Mouse (Mus musculus) limb, embryonic 10.5 days (tissue): ENCODE data around the gene Slc5a3. TPM values are rescaled to one million over a fixed set of nuclear protein-coding genes. Genes with fewer than 3 reads are reported as not detected.

Experiments
- DNase-seq: peaks from one replicate; pipeline ENCODE4 v3.0.0-alpha.2; 2017; ENCODE audit warnings: low spot score
- H3K27ac ChIP-seq: fragments of 300-500 bp; sonication (generic); 2 replicates; pipeline ENCODE4 v1.5.1; 2016; ENCODE audit warnings: mild to moderate bottlenecking
- H3K27me3 ChIP-seq: fragments of 300-500 bp; sonication (generic); 2 replicates; pipeline ENCODE4 v1.6.1; 2016; ENCODE audit warnings: low read depth, mild to moderate bottlenecking; ENCODE audit not compliant: poor library complexity, severe bottlenecking
- H3K36me3 ChIP-seq: fragments of 300-500 bp; sonication (generic); 2 replicates; pipeline ENCODE4 v1.6.1; 2016; ENCODE audit warnings: mild to moderate bottlenecking, moderate library complexity
- H3K4me1 ChIP-seq: fragments of 300-500 bp; sonication (generic); 2 replicates; pipeline ENCODE4 v1.6.1; 2016
- H3K4me3 ChIP-seq: fragments of 300-500 bp; sonication (generic); 2 replicates; pipeline ENCODE4 v1.5.1; 2016; ENCODE audit warnings: mild to moderate bottlenecking, moderate library complexity
- H3K9me3 ChIP-seq: fragments of 300-500 bp; sonication (generic); replicated peaks from 2 replicates; pipeline ENCODE4 v1.6.1; 2016; ENCODE audit warnings: mild to moderate bottlenecking
- WGBS: fragments of 180-500 bp; shearing (Covaris S2); methylation state at CpG from one replicate; pipeline ENCODE4 v1.1.7; 2016; 5-methylcytosine and 5-hydroxymethylcytosine counted together
- polyA plus RNA-seq: library from polyadenylated mRNA; unstranded; fragments of >200 nt; fragmentation: Nextera tagmentation; extraction: Ambion mirVana; gene quantifications from 2 replicates; pipeline ENCODE4 v1.2.1, GENCODE M21; 2016

The Slc5a3 gene
- polyA plus RNA-seq = 8.0 and 9.3 TPM in 2 replicates

DNA sequence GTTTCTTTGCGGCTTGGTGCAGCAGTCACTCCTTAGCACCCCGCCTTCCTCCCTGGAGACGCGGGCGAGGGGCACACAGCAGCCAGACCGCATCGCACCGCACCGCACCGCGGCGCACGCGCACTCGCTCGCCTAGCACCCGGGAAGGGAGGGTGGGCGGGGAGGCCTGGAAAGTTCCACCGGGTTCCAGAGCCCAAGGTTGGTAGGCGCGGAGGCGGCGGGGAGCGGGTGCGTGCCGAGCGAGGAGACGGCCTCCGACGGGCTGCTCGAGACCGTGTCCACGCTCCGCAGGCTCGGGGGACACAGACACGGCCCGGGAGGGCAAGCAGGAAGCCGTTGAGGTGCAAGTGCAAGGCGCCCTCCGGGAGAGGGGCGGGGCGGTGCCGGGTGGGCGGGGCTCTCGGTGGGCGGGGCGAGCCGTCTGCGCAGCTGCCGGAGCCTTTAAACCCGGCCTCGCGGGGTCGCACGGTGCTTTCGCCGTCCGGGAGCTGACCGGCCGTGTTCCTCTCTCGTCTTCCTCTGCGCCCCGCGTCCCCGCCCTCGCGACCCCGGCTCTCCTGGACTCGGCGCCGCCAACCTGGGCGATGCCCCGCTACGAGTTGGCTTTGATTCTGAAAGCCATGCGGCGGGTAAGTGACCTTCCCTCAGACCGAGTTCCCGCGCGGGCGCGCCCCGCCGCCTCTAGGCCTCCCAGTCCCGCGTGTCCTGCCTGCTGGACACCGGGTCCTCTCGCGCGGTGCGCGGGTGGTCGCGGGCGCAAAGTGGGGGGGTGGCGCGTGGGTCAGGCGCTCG, at the start of gene Slc5a3, which contains the start of the genes Mrps6 and Gm49711:
Gene Slc5a3, plus strand, starts transcription at position 471 of the 792 bp plus-strand sequence.
Gene Mrps6, plus strand, starts transcription at position 419 of the 792 bp plus-strand sequence.
Gene Gm49711, plus strand, starts transcription at position 465 of the 792 bp plus-strand sequence.
- peak within 1 kb of the TSS; percentile 94 for H3K27ac ChIP-seq

DNA sequence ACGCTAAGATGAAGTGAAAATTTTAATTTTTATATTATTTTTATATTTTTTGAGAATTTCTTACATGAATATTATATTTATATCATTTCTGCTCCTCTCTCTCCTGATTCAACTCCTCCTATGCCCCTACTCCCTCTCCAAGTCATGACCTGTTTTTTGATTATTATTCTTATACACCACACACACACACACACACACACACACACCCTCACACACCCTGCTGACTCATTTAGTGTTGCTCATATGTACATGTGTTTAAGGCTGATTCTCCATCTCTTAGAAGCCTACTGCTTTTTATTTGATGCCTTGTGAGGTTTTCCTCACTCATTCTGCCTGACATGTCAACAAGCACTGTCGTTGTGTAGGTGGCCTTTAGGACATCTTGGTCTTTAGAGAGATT, 48.5 kb upstream of the Slc5a3 start:
- no peak overlapping the region for H3K4me3 ChIP-seq
- 0 out of 2 replicates have a peak, but pooled peaks cover 5% of the 10 kb centered on the region for H3K4me1 ChIP-seq
- no peak for DNase-seq
- H3K9me3 ChIP-seq = no peaks in the 10 kb centered on the region
- no peaks in the 10 kb centered on the region for H3K27me3 ChIP-seq
- no peak overlapping the region for H3K27ac ChIP-seq
- H3K36me3 ChIP-seq = no peaks in the 10 kb centered on the region
- WGBS = 91% methylated on average over 2 of the region's 2 CpGs

More for the DNA sequence above, at the start of gene Slc5a3, which contains the start of the genes Mrps6 and Gm49711:
- peaks cover 28% of the 10 kb centered on the region for H3K36me3 ChIP-seq
- H3K4me3 ChIP-seq = peak within 1 kb of the TSS; percentile 96
- WGBS = under 1% methylated on average over 98 of the region's 99 CpGs
- H3K4me1 ChIP-seq = peaks cover 22% of the 10 kb centered on the region
- no peaks in the 10 kb centered on the region for H3K27me3 ChIP-seq
- peak; percentile 96 for DNase-seq
- peaks cover 9% of the 10 kb centered on the region; the same call in 1 of the 2 replicates for H3K9me3 ChIP-seq

DNA sequence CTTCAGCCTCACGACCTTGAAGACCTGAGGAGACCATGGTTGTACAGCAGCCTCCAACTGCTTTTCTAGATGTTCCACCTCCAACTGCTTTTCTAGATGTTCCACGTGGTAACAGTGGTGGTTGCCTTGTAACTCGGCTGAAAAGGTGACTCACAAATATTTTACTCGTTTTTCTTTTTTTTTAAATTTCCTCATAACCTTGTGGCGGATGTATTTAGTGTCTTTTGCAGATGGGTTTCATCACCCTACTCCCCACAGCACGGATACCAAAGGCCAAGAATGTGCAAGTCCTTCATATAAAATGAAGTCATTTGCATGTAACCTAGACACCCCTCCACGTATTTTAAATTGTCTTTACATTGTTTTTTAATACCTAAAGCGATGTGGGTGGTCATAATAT, 41.3 kb upstream of the Slc5a3 start:
- 89% methylated on average over 8 of the region's 8 CpGs for WGBS
- no peaks in the 10 kb centered on the region for H3K36me3 ChIP-seq
- no peak for DNase-seq

DNA sequence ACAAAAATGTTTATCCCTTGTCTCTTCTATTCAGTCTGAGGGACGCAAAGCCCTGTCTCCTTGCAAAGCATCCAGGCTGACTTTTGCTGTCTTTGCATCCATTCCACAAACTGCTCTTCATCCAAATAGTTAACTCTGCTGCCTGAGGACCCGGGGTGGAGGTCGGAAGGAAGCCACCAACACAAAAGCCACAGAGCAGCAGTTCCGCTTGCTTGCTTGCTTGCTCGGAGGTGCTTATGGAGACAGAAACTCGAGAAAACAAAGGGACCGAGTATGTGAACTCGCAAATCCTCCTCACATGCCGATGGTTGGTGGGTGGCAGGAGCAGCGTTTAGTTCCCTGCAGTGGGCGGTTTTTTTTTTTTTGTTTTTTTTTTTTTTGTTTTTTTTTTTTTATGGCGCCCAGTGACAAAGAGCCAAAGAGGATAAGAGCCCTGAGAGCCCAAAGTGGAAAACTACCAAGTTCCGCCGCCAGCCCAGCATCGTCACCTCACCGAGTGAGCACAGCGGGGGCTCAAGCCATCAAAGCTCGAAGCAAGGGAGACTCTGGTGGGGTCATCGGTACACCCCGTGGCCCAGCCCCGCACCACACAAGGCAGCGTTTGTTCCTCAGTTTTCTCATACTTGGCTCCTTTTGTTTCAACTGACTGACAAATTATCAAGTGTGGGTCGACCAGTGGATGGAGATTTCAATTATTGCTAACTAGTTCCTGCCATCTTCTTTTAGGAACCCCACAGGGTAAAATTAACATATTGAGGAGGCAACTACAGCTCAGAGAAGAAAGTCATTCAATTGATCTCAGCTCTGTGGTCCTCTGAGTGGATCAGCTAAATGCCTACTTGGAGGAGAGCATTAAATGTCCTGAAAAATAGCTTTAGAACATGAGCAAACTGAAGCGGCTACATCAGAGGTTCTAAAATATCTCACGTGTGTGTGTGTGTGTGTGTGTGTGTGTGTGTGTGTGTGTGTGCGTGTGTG, 38.7 kb upstream of the Slc5a3 start:
- DNase-seq = peak; percentile 69
- Histone ChIP-seq H3K27me3 (no peaks in the 10 kb centered on the region), H3K4me3 (peak overlapping the region; percentile 47), H3K9me3 (no peaks in the 10 kb centered on the region), H3K4me1 (peaks cover 16% of the 10 kb centered on the region), H3K27ac (peak overlapping the region; percentile 86), H3K36me3 (no peaks in the 10 kb centered on the region)
- 8% methylated on average over 26 of the region's 26 CpGs for WGBS

More for the DNA sequence above, 41.3 kb upstream of the Slc5a3 start:
- Histone ChIP-seq H3K9me3 (no peaks in the 10 kb centered on the region), H3K27ac (no peak overlapping the region), H3K4me1 (peaks cover 17% of the 10 kb centered on the region), H3K4me3 (no peak overlapping the region), H3K27me3 (no peaks in the 10 kb centered on the region)

DNA sequence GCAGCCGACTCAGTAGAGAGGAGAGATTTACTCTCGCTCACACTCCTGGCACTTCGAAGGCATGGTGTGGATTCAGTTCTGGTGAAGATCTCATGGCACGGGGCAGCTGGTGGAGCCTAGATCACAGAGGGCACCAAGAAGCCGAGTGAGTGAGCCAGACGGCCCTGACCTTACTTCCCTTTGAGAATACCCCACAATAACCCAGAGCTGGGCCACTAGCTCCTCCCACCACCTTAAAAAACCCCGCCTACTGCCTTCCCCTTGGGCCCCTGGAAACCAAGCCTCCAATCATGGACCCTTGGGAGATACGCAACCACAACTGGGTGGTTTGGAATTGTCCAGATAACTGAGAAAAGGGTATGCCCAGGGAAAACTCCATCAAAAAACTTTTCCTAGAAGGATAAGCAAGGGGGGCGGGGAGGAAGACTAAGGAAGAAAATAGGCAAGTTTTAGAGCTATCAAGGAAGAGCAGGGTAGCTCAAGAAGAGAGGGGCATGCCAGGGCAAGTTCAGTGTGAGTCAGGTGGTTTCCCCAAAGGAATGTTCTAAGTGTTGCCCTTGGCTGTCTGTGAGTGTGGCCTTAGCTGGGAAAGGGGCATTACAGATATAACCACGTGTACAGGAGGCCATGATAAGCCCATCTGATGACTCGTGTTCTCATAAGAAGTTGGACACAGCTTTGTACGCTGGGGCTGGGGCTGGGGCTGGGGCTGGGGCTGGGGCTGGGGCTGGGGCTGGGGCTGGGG, 36.3 kb upstream of the Slc5a3 start:
- no peak overlapping the region for H3K4me3 ChIP-seq
- H3K27ac ChIP-seq = no peak overlapping the region
- H3K27me3 ChIP-seq = no peaks in the 10 kb centered on the region
- H3K36me3 ChIP-seq = no peaks in the 10 kb centered on the region
- 85% methylated on average over 12 of the region's 12 CpGs for WGBS
- peaks cover 16% of the 10 kb centered on the region for H3K4me1 ChIP-seq
- H3K9me3 ChIP-seq = no peaks in the 10 kb centered on the region
- no peak for DNase-seq

DNA sequence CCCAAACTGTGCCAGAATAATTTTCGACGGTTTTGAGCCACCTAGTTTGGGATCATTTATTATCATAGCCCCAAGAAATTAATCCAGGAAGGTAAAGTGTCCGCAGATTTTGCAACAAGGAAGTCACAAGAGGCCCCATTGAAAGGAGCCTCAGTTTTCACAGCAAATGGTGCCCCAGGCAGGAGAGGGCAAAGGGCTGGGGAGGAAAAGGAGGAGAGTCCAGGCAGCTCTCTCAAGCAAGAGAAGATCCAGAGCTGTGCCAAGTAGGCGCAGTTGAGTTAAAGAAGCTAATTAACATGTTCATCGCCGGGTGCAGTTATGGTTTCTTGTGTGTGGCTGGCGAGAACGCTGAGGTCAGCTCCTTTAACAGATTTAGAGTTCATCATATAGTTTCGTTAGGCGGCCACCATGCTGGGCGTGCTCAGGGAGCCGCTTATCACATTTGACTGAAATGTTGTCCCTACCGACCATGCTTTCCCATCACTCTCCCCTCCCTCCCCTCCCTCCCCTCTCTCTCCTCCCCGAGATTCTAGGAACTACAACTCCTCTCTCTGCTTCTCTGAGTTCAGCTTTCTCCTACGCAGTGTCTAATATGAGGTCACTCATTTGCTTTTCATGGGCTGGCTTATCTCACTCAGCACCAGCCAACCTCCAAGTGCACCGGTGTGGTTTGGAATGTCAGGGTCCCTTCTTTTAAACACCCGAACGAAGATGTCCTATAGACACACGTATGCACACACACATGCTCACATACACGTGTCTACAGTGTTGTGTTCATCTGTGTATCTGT, 35.4 kb upstream of the Slc5a3 start:
- Histone ChIP-seq H3K9me3 (no peaks in the 10 kb centered on the region), H3K4me1 (peaks cover 16% of the 10 kb centered on the region), H3K36me3 (no peaks in the 10 kb centered on the region), H3K4me3 (no peak overlapping the region), H3K27me3 (no peaks in the 10 kb centered on the region), H3K27ac (no peak overlapping the region)
- WGBS = 79% methylated on average over 20 of the region's 20 CpGs
- no peak for DNase-seq

DNA sequence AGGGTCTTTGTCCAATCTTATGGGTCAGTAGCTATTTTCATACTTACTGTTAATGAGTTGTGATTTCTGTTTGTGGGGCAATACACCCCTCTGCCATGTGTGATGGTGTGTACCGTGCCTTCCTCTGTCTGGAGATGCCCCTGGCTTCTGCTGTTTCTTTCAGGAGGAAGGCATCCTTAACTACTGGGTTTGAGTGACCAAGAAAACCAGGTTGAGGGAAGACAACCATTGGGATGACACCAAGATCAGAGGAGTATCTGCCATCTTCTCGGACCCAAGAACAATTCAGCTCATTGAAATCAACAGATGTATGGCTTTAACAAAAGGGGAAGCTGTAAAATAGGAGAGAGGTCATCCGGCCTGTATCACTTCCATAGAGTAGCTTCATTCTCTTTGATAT, 24.8 kb upstream of the Slc5a3 start:
- DNase-seq = no peak
- H3K36me3 ChIP-seq = no peaks in the 10 kb centered on the region
- 86% methylated on average over 3 of the region's 3 CpGs for WGBS

DNA sequence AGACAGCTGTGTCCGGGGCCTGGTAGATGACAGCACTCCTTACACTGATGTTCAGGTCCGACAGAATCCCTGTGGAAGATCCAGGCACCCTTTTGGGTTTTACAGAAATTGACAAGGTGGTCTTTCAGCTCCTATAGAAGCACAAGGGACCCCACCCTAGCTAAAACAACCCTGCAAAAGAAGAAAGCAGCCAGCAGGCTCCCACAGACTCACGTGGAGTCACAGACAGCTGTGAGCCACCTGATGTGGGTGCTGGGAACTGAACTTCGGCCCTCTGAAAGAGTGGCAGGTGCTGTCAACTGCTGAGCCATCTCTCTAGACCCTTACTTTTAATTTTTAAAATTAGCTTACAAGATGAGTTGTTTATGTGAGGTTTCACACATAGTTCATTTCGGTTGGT, 23.4 kb upstream of the Slc5a3 start:
- Histone ChIP-seq H3K9me3 (no peaks in the 10 kb centered on the region), H3K27me3 (no peaks in the 10 kb centered on the region), H3K36me3 (no peaks in the 10 kb centered on the region), H3K4me1 (peaks cover 2% of the 10 kb centered on the region; the same call in 1 of the 2 replicates), H3K27ac (no peak overlapping the region), H3K4me3 (no peak overlapping the region)
- WGBS = 80% methylated on average over 5 of the region's 5 CpGs
- DNase-seq = no peak

More for the DNA sequence above, 24.8 kb upstream of the Slc5a3 start:
- Histone ChIP-seq H3K9me3 (no peaks in the 10 kb centered on the region), H3K4me1 (peaks cover 2% of the 10 kb centered on the region; the same call in 1 of the 2 replicates), H3K4me3 (no peak overlapping the region), H3K27ac (no peak overlapping the region), H3K27me3 (no peaks in the 10 kb centered on the region)

DNA sequence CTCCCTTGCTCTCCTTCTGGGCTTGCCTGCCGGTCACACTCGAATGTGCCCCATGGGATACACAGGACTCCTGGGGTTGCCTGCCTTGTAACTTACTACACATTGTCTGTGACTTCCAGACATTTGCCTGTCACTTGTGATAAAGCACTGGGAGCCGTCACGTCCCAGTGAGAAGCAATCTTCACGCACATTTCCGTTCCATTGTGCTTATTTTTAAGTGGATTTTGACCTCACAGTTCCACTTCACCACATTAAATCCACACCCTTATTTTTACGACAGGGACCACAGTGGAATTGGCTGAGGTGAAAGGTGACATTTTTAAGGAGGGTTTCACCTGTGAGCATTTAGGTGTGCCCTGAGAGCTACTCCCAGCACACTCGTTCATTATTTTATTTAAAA, 21.4 kb upstream of the Slc5a3 start:
- 74% methylated on average over 8 of the region's 8 CpGs for WGBS
- H3K27ac ChIP-seq = no peak overlapping the region
- H3K27me3 ChIP-seq = no peaks in the 10 kb centered on the region
- H3K4me1 ChIP-seq = peaks cover 2% of the 10 kb centered on the region; the same call in 1 of the 2 replicates
- H3K36me3 ChIP-seq = no peaks in the 10 kb centered on the region
- H3K9me3 ChIP-seq = no peaks in the 10 kb centered on the region
- H3K4me3 ChIP-seq = no peak overlapping the region
- no peak for DNase-seq

DNA sequence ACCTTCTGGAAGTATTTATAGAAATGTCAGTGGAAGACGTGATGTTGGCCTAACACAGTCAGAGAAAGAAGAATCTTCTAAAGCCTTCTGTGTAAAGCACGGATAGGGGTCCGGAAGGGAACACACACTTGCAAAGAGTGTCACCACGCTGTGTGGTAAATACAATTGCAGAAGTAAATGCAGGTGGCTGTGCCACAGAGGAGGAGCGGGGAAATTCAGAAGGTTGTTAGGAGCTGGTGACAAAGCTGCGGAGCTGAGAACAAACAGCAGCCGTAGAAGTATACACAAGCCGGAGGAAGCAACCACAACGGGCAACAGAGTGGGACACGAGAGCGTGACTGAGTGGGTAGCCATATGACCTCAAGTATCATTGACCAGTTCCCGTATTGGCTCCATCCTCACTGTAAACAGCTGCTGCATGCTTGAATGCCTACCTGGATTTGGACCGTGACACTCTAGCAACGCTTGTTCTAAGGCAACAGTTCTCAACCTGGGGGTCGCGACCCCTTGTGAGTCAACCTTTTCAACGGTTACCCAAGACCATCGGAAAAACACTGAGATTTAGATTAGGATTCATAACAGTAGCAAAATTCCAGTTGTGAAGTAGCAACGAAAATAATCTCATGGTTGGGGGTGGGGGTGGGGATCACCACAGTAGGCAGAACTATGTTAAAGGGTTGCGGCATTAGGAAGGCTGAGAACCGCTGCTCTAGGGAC, 20.1 kb upstream of the Slc5a3 start:
- no peaks in the 10 kb centered on the region for H3K36me3 ChIP-seq
- no peak overlapping the region for H3K27ac ChIP-seq
- H3K27me3 ChIP-seq = no peaks in the 10 kb centered on the region
- no peaks in the 10 kb centered on the region for H3K9me3 ChIP-seq
- DNase-seq = no peak
- peaks cover 2% of the 10 kb centered on the region; the same call in 1 of the 2 replicates for H3K4me1 ChIP-seq
- no peak overlapping the region for H3K4me3 ChIP-seq
- 90% methylated on average over 21 of the region's 21 CpGs for WGBS

DNA sequence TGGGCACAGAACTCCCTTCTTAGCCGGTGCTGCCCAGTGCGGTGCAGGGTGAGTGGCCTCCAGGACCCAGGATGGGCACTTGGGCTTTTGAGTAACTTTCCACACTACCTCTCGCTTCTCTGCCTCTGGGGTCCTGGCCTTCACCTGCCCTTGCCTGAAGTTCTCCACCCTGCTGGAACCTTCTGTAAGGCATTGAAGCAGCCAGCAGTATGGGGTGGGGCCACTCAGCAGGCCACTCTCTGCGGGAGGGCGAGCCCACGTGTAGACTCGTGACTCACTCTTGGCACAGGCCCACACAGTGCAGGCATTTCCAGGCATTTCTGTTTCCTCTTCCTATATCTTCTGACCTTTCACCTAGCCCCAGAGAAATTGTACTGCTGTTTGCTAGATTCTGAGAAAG, 18.7 kb upstream of the Slc5a3 start:
- no peak for DNase-seq
- WGBS = 94% methylated on average over 7 of the region's 7 CpGs
- no peaks in the 10 kb centered on the region for H3K27me3 ChIP-seq
- H3K36me3 ChIP-seq = no peaks in the 10 kb centered on the region
- H3K9me3 ChIP-seq = no peaks in the 10 kb centered on the region
- H3K27ac ChIP-seq = no peak overlapping the region
- peaks cover 2% of the 10 kb centered on the region; the same call in 1 of the 2 replicates for H3K4me1 ChIP-seq
- H3K4me3 ChIP-seq = no peak overlapping the region
